Mouse (Mus musculus) heart, adult 10 weeks (tissue): ENCODE results near the gene Olfr1231. TPM values are rescaled to one million over a fixed set of nuclear protein-coding genes. Genes with fewer than 3 reads are reported as not detected.

Experiments
- polyA plus RNA-seq: library from polyadenylated mRNA; stranded (reverse); fragments of 350-450 nt; fragmentation: Illumina TruSeq; extraction: RNeasy Lipid Tissue Mini Kit (QIAGEN cat#74804); gene quantifications from one replicate; pipeline ENCODE4 v1.2.3, GENCODE M21; 2014; ENCODE audit warnings: low read depth, low replicate concordance

Gene Olfr1231
- not detected for polyA plus RNA-seq

GRCm38 (mm10) chr2:89306974-89307373, at the start of gene Olfr1231:
Gene Olfr1231, minus strand, starts transcription at chr2:89307074.

GRCm38 (mm10) chr2:89342298-89342697, 35.4 kb upstream of the Olfr1231 start, which contains the start of gene Olfr1233:
Gene Olfr1233, minus strand, starts transcription at chr2:89342398.

GRCm38 (mm10) chr2:89329575-89329974, 22.7 kb upstream of the Olfr1231 start, which contains the start of gene Olfr1232:
Gene Olfr1232, minus strand, starts transcription at chr2:89329675.

GRCm38 (mm10) chr2:89297168-89297567, 9.7 kb downstream of the Olfr1231 start, which contains the start of gene Olfr1230:
Gene Olfr1230, minus strand, starts transcription at chr2:89297268.

GRCm38 (mm10) chr2:89287914-89288313, 19.0 kb downstream of the Olfr1231 start, which contains the start of gene Olfr1229:
Gene Olfr1229, minus strand, starts transcription at chr2:89288014.

GRCm38 (mm10) chr2:89253962-89254361, 52.9 kb downstream of the Olfr1231 start, which contains the start of gene Olfr1228:
Gene Olfr1228, minus strand, starts transcription at chr2:89254062.

Other genes with a start within 250 kb of the Olfr1231 start
- gene Olfr1218, start 245.9 kb downstream of the Olfr1231 start, polyA plus RNA-seq, result not detected
- not detected for gene Olfr1219, start 223.6 kb downstream of the Olfr1231 start, polyA plus RNA-seq
- not detected for gene Olfr1220, start 200.2 kb downstream of the Olfr1231 start, polyA plus RNA-seq
- gene Olfr1221, start 189.8 kb downstream of the Olfr1231 start, polyA plus RNA-seq, result not detected
- not detected for gene Olfr1222, start 174.0 kb downstream of the Olfr1231 start, polyA plus RNA-seq
- not detected for gene Olfr1223, start 155.5 kb downstream of the Olfr1231 start, polyA plus RNA-seq
- not detected for gene Olfr1224-ps1, start 143.0 kb downstream of the Olfr1231 start, polyA plus RNA-seq
- not detected for gene Olfr1225, start 132.4 kb downstream of the Olfr1231 start, polyA plus RNA-seq
- not detected for gene Olfr1226, start 107.0 kb downstream of the Olfr1231 start, polyA plus RNA-seq
- not detected for gene Olfr1228, start 53.0 kb downstream of the Olfr1231 start, polyA plus RNA-seq
- gene Olfr1229, start 19.1 kb downstream of the Olfr1231 start, polyA plus RNA-seq, result not detected
- gene Olfr1230, start 9.8 kb downstream of the Olfr1231 start, polyA plus RNA-seq, result not detected
- gene Olfr1232, start 22.6 kb upstream of the Olfr1231 start, polyA plus RNA-seq, result not detected
- gene Olfr1233, start 35.3 kb upstream of the Olfr1231 start, polyA plus RNA-seq, result not detected
- not detected for gene Olfr1234, start 57.8 kb upstream of the Olfr1231 start, polyA plus RNA-seq
- not detected for gene Olfr1238, start 102.6 kb upstream of the Olfr1231 start, polyA plus RNA-seq
- not detected for gene Olfr1239, start 113.3 kb upstream of the Olfr1231 start, polyA plus RNA-seq
- gene Olfr1240, start 135.9 kb upstream of the Olfr1231 start, polyA plus RNA-seq, result not detected
- gene Olfr1241, start 180.1 kb upstream of the Olfr1231 start, polyA plus RNA-seq, result not detected
- gene Olfr1242, start 191.3 kb upstream of the Olfr1231 start, polyA plus RNA-seq, result not detected
- not detected for gene Olfr1243, start 224.4 kb upstream of the Olfr1231 start, polyA plus RNA-seq